Mouse (Mus musculus): ENCODE data around the gene Kcnk5.

GRCm38 (mm10) chr14:20172924-20173323 lies 8.7 kb downstream of the Kcnk5 start:
- no peak for TF ChIP-seq GATA1 (IDR thresholded peaks at IDR 0.05; ENCODE audit: low read length)
- no peak for TF ChIP-seq TAL1 (IDR thresholded peaks at IDR 0.05; ENCODE audit: low read length)

Data from erythroblast, embryonic 14.5 days (primary cell).